Mouse (Mus musculus): ENCODE results near the gene Fbl. TPM values are rescaled to one million over a fixed set of nuclear protein-coding genes. Genes with fewer than 3 reads are reported as not detected.
"Not testable (repeated sequence)": the region's sequence is repeated elsewhere in the genome, so short reads cannot be mapped to it uniquely, and the experiment has no call there.

Fbl gene
- 10 to 100 TPM; 53.5 to 57.0 TPM for polyA plus RNA-seq (2017; shearing (Covaris generic))

GRCm38 (mm10) chr7:28169489-28170422 is at the start of gene Fbl:
Gene Fbl, plus strand, starts transcription at chr7:28169710.
- peak; percentile 85 for ATAC-seq

- ATAC-seq: no peak
Observed at GRCm38 (mm10) chr7:28129166-28129565, 40.3 kb upstream of the Fbl start, which contains the start of gene 9530053A07Rik. Gene 9530053A07Rik, plus strand, starts transcription at chr7:28129466.

- ATAC-seq: no peak
Observed at GRCm38 (mm10) chr7:28137613-28138012, 31.9 kb upstream of the Fbl start.

- peak; percentile 47 for ATAC-seq
Observed at GRCm38 (mm10) chr7:28148263-28148662, 21.2 kb upstream of the Fbl start.

GRCm38 (mm10) chr7:28149841-28150240 is 19.7 kb upstream of the Fbl start:
- no peak for ATAC-seq

- no peak for ATAC-seq
Observed at GRCm38 (mm10) chr7:28151584-28152221, 17.8 kb upstream of the Fbl start.

- not testable (repeated sequence) for ATAC-seq
Observed at GRCm38 (mm10) chr7:28153595-28153994, 15.9 kb upstream of the Fbl start.

GRCm38 (mm10) chr7:28159292-28159691 is 10.2 kb upstream of the Fbl start:
- ATAC-seq: no peak

- ATAC-seq: no peak
Observed at GRCm38 (mm10) chr7:28159893-28160292, 9.6 kb upstream of the Fbl start.

GRCm38 (mm10) chr7:28161163-28161749 is 8.3 kb upstream of the Fbl start:
- ATAC-seq: no peak

GRCm38 (mm10) chr7:28165406-28165805 is 4.1 kb upstream of the Fbl start:
- ATAC-seq: no peak

- ATAC-seq: peak; percentile 59
Observed at GRCm38 (mm10) chr7:28168320-28169115, 992 bp upstream of the Fbl start.

GRCm38 (mm10) chr7:28175358-28175757 is 5.8 kb downstream of the Fbl start:
- no peak for ATAC-seq

GRCm38 (mm10) chr7:28179228-28179627 is 9.7 kb downstream of the Fbl start, which contains the start of gene Dyrk1b:
Gene Dyrk1b, plus strand, starts transcription at chr7:28179469.
- peak; percentile 93 for ATAC-seq

GRCm38 (mm10) chr7:28179741-28180377 is 10.3 kb downstream of the Fbl start:
- peak; percentile 87 for ATAC-seq

- ATAC-seq: no peak
Observed at GRCm38 (mm10) chr7:28180890-28181289, 11.4 kb downstream of the Fbl start.

- no peak for ATAC-seq
Observed at GRCm38 (mm10) chr7:28181376-28181775, 11.9 kb downstream of the Fbl start.

GRCm38 (mm10) chr7:28182320-28182719 is 12.8 kb downstream of the Fbl start:
- no peak for ATAC-seq

GRCm38 (mm10) chr7:28185884-28186283 is 16.4 kb downstream of the Fbl start:
- no peak for ATAC-seq

GRCm38 (mm10) chr7:28186631-28187030 is 17.1 kb downstream of the Fbl start:
- no peak for ATAC-seq

GRCm38 (mm10) chr7:28191489-28191888 is 22.0 kb downstream of the Fbl start:
- ATAC-seq: no peak

GRCm38 (mm10) chr7:28191903-28192302 is 22.4 kb downstream of the Fbl start:
- ATAC-seq: no peak
